Mouse (Mus musculus) ES-E14 (cell line): ENCODE results near the gene Hnrnpdl.

Experiments used
- CHD2 ChIP-seq: IDR thresholded peaks from 2 replicates; pipeline ENCODE4 v1.6.1; 2014; ENCODE audit warnings: mild to moderate bottlenecking, low read depth, low read length, inconsistent platforms
- HCFC1 ChIP-seq: IDR thresholded peaks from 2 replicates; pipeline ENCODE4 v1.6.1; 2012; ENCODE audit warnings: low read length, inconsistent platforms, borderline replicate concordance; ENCODE audit not compliant: insufficient read depth
- ZC3H11A ChIP-seq: IDR thresholded peaks from 2 replicates; pipeline ENCODE4 v1.6.1; 2012; ENCODE audit warnings: low read depth, mild to moderate bottlenecking, inconsistent platforms, low read length, borderline replicate concordance

DNA sequence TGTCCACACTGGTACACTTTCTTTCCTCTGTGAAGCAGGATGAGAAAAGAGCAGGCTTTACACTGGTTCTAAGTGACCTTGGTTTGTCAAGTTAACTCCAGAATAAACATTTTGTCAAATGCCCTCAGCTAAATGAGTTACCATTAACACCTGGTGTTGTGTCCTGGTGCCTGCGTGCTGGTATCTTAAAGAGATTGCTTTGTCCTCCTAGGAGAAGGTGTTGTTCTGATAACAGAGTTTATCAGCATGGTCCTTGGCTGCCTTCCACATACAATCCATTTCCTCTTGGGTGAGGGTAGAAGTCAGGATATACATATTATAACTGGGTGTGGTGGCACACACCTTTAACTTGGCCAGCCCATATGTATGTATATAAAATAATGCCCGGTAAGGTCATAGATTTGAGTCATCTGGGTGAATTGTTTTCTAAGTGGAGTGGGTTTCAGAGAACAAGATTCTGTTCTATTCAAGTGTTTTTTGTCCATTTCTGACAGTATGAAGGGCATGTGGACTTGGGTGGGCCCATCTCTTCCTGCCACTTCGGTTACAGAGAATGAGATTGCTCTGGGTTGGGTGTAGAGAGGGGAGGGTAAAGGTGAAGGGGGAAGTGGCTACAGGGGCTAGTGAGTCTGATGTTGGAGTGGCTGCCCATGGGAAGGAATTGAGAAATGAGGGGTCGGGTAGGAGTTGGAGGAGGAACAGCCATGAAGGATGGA, 33.0 kb downstream of the Hnrnpdl start:
- TF ChIP-seq CHD2, result no peak
- no peak for TF ChIP-seq ZC3H11A
- TF ChIP-seq HCFC1, result no peak
